Mouse (Mus musculus): Measurements from ENCODE around the gene Ugt2b38. TPM values are rescaled to one million over a fixed set of nuclear protein-coding genes. Genes with fewer than 3 reads are reported as not detected.
"Not testable (repeated sequence)": the region's sequence is repeated elsewhere in the genome, so short reads cannot be mapped to it uniquely, and the experiment has no call there.

Ugt2b38 gene
- 0.10 TPM in 1 of 2 replicates, not detected in the other for polyA plus RNA-seq (2015; fragmentation: Nextera tagmentation; extraction: Ambion mirVana)

DNA sequence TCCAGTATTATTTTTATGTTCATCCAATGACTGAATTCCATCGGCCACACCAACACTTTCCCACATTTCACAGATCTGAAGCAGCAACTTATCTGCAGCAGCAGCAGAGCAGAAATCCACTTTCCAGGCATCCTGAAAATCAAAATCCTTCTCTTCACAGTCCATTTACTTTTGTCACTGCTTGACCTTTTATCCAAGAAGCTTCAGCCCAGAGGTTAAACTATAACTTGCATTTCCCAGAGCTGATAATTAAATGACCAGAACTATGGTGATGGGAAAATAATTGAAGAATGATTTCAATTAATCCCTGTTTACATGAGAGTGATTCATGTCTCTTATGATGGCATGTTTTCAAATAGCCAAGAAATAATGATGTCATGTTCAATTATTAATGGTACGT lies at the start of gene Ugt2b38:
TSS of gene Ugt2b38 (minus strand) at position 163 of the 400 bp plus-strand sequence.
- not testable (repeated sequence) for H3K4me2 ChIP-seq (replicated peaks; ENCODE audit: low read depth); H3K9ac ChIP-seq (ENCODE audit: low read depth, low read length); H3K4me3 ChIP-seq (ENCODE audit: low read depth, low read length); H3K4me1 ChIP-seq (replicated peaks; ENCODE audit: control insufficient read depth, insufficient read depth, low read length); H3K36me3 ChIP-seq (ENCODE audit: control insufficient read depth, insufficient read depth); H3K27ac ChIP-seq (ENCODE audit: low read depth, low read length); ATAC-seq; H3K9me3 ChIP-seq (ENCODE audit: control insufficient read depth); H3K27me3 ChIP-seq (replicated peaks; ENCODE audit: control insufficient read depth, insufficient read depth, low read length)
- 100% methylated on average over 1 of the region's 2 CpGs for WGBS

DNA sequence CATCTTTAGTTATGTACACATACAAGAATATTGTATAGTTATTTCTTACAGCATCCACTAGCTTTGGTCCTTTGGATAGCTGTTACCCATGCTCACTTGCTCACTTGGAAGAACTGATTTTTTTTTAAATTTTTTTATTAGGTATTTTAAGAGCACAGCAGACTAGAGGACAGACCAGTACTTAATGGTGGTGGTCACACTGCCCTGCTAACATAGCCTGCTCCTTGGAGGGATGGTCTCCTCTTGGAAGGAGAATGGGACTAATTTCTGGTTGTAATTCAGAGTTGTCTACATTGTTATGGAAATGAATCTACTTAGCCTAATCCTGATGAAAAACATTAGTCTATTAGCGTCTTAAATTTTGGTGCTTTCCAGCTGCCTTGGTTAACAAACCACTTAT lies 34.8 kb upstream of the Ugt2b38 start:
- WGBS, result 60% methylated on average over 1 of the region's 1 CpGs
- no peaks in the 10 kb centered on the region for H3K9me3 ChIP-seq (ENCODE audit: control insufficient read depth)
- H3K4me2 ChIP-seq (replicated peaks; ENCODE audit: low read depth), result no peak overlapping the region
- no peak for ATAC-seq
- no peaks in the 10 kb centered on the region for H3K4me1 ChIP-seq (replicated peaks; ENCODE audit: control insufficient read depth, insufficient read depth, low read length)
- H3K9ac ChIP-seq (ENCODE audit: low read depth, low read length), result no peak overlapping the region
- H3K4me3 ChIP-seq (ENCODE audit: low read depth, low read length), result no peak overlapping the region
- H3K27ac ChIP-seq (ENCODE audit: low read depth, low read length), result no peak overlapping the region
- H3K36me3 ChIP-seq (ENCODE audit: control insufficient read depth, insufficient read depth), result no peaks in the 10 kb centered on the region
- no peak for TF ChIP-seq CTCF (IDR thresholded peaks at IDR 0.05; ENCODE audit: low read depth)
- H3K27me3 ChIP-seq (replicated peaks; ENCODE audit: control insufficient read depth, insufficient read depth, low read length), result no peaks in the 10 kb centered on the region

DNA sequence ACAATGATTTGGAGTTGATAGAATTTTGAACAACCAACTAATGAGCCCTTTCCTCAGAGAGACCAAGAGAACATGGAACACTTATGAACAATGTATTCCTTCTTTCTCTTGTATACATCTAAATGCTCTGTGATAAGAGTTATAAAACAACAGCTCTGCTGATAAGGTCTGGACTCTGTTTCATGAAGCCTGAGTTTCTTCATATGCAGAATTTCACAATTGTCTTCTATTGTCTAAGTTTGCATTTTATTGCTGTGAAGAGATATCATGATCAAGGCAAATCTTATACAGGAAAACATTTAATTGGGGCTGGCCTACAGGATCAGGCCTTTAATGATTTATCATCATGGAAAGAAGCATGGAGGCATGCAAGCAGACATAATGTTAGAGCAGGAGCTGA lies 33.7 kb upstream of the Ugt2b38 start:
- TF ChIP-seq CTCF (IDR thresholded peaks at IDR 0.05; ENCODE audit: low read depth), result no peak
- Histone ChIP-seq H3K4me1 (replicated peaks; ENCODE audit: control insufficient read depth, insufficient read depth, low read length) (no peaks in the 10 kb centered on the region), H3K36me3 (ENCODE audit: control insufficient read depth, insufficient read depth) (no peaks in the 10 kb centered on the region), H3K9me3 (ENCODE audit: control insufficient read depth) (no peaks in the 10 kb centered on the region), H3K9ac (ENCODE audit: low read depth, low read length) (no peak overlapping the region), H3K27me3 (replicated peaks; ENCODE audit: control insufficient read depth, insufficient read depth, low read length) (no peaks in the 10 kb centered on the region), H3K27ac (ENCODE audit: low read depth, low read length) (no peak overlapping the region), H3K4me2 (replicated peaks; ENCODE audit: low read depth) (no peak overlapping the region), H3K4me3 (ENCODE audit: low read depth, low read length) (no peak overlapping the region)
- peak; percentile 71 for ATAC-seq

DNA sequence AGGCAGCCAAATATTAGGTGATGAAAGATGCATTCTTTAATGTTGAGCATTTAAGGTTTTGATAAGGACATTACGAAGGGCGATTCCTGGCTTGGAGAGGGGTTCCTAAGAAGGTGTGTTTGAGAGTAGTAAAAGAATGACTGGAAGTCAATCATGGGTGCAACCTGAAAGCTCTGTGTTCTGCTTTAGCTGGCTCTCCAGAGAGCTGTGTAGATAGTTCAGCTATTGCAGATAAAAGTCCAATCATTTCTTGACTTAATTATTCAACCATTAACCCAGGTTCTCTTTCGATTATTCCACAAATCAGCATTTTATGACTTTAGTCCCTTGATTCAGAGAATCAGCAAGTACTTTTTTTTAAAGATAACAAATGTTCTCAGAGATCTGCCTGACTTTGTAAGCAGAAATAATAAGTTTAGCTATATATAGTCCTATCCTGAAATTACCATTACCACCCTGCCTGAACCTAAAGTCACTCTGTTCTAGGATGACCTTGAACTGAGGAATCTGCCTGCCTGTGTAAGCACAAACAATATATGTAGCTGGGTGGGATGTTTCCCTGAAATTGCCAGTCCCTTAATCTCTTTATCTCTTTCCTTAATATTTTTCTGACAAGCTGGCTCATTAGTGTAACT lies 32.3 kb upstream of the Ugt2b38 start:
- H3K9ac ChIP-seq (ENCODE audit: low read depth, low read length), result no peak overlapping the region
- no peak overlapping the region for H3K4me2 ChIP-seq (replicated peaks; ENCODE audit: low read depth)
- no peak for TF ChIP-seq CTCF (IDR thresholded peaks at IDR 0.05; ENCODE audit: low read depth)
- no peak overlapping the region for H3K27ac ChIP-seq (ENCODE audit: low read depth, low read length)
- H3K36me3 ChIP-seq (ENCODE audit: control insufficient read depth, insufficient read depth), result no peaks in the 10 kb centered on the region
- ATAC-seq, result no peak; the same call in 1 of the 2 replicates
- 38% methylated on average over 3 of the region's 3 CpGs for WGBS
- no peaks in the 10 kb centered on the region for H3K4me1 ChIP-seq (replicated peaks; ENCODE audit: control insufficient read depth, insufficient read depth, low read length)
- no peaks in the 10 kb centered on the region for H3K27me3 ChIP-seq (replicated peaks; ENCODE audit: control insufficient read depth, insufficient read depth, low read length)
- no peaks in the 10 kb centered on the region for H3K9me3 ChIP-seq (ENCODE audit: control insufficient read depth)
- no peak overlapping the region for H3K4me3 ChIP-seq (ENCODE audit: low read depth, low read length)

DNA sequence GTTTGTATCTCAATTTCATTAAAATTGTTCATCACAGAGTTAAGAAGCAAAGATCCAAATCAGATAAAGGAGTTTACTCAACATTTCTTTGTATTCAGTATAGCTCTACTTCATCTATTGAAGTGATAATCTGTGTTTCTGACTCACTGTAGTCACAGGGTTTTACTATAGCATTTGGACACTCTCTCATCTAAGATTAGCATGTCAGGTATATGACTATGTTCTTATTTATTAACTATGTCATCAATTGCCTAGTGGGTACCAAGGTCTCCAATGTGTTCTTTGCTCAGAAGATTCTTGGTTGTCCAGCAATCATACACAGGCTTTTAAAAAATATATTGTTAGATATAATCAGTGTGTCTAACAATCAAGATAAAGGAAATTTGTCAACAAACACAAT lies 31.5 kb upstream of the Ugt2b38 start:
- H3K9ac ChIP-seq (ENCODE audit: low read depth, low read length), result no peak overlapping the region
- no peaks in the 10 kb centered on the region for H3K27me3 ChIP-seq (replicated peaks; ENCODE audit: control insufficient read depth, insufficient read depth, low read length)
- H3K4me3 ChIP-seq (ENCODE audit: low read depth, low read length), result no peak overlapping the region
- ATAC-seq, result peak; percentile 50; the same call in 1 of the 2 replicates
- no peaks in the 10 kb centered on the region for H3K36me3 ChIP-seq (ENCODE audit: control insufficient read depth, insufficient read depth)
- no peaks in the 10 kb centered on the region for H3K9me3 ChIP-seq (ENCODE audit: control insufficient read depth)
- no peaks in the 10 kb centered on the region for H3K4me1 ChIP-seq (replicated peaks; ENCODE audit: control insufficient read depth, insufficient read depth, low read length)
- no peak overlapping the region for H3K4me2 ChIP-seq (replicated peaks; ENCODE audit: low read depth)
- no peak overlapping the region for H3K27ac ChIP-seq (ENCODE audit: low read depth, low read length)
- no peak for TF ChIP-seq CTCF (IDR thresholded peaks at IDR 0.05; ENCODE audit: low read depth)

DNA sequence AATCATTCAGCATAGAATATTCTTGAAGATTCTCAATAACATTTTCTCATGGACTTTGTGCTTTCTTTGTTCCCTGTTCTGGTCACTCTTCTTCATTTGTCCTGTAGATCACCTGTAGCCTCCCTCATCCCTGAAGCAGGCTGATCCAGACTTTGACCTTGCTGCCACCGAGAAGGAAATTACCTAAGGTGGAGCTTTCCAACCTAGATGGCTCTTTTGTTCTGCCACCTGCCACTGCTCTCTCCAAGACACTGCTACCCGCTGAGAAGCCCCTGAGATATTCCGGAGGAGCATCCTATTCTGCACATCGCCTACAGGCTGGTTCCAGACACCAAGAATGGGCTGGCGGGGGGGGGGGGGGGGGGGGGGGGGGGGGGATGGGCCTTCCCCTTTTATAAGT lies 28.5 kb upstream of the Ugt2b38 start:
- H3K27me3 ChIP-seq (replicated peaks; ENCODE audit: control insufficient read depth, insufficient read depth, low read length); H3K4me1 ChIP-seq (replicated peaks; ENCODE audit: control insufficient read depth, insufficient read depth, low read length); H3K4me2 ChIP-seq (replicated peaks; ENCODE audit: low read depth); H3K36me3 ChIP-seq (ENCODE audit: control insufficient read depth, insufficient read depth); H3K9me3 ChIP-seq (ENCODE audit: control insufficient read depth); H3K9ac ChIP-seq (ENCODE audit: low read depth, low read length); H3K27ac ChIP-seq (ENCODE audit: low read depth, low read length); H3K4me3 ChIP-seq (ENCODE audit: low read depth, low read length): not testable (repeated sequence)
- ATAC-seq, result peak; percentile 66
- 71% methylated on average over 4 of the region's 5 CpGs for WGBS

DNA sequence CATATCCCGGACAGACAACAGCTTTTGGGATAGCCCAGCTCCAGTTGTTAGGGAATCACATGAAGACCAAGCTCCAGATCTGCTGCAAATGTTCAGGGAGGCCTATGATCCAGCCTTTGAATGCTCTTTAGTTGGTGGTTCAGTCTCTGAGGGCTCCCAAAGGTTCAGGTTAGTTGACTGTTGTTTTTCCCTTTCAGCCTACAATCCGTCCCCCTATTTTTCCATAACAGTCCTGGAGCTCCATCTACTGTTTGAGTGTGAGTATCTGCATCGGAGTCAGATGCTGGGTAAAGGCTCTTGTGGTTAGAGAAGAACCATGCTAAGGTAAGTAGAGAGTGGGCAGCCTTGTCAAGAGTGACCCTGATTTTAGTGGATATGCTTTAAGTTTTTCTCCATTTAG lies 12.3 kb upstream of the Ugt2b38 start:
- peak; percentile 67; the same call in 1 of the 2 replicates for ATAC-seq
- WGBS, result 41% methylated on average over 3 of the region's 3 CpGs
- TF ChIP-seq CTCF (IDR thresholded peaks at IDR 0.05; ENCODE audit: low read depth), result peak; percentile 89
- Histone ChIP-seq H3K9me3 (ENCODE audit: control insufficient read depth) (no peaks in the 10 kb centered on the region), H3K36me3 (ENCODE audit: control insufficient read depth, insufficient read depth) (no peaks in the 10 kb centered on the region), H3K4me1 (replicated peaks; ENCODE audit: control insufficient read depth, insufficient read depth, low read length) (no peaks in the 10 kb centered on the region), H3K27ac (ENCODE audit: low read depth, low read length) (no peak overlapping the region), H3K9ac (ENCODE audit: low read depth, low read length) (no peak overlapping the region), H3K4me2 (replicated peaks; ENCODE audit: low read depth) (no peak overlapping the region), H3K4me3 (ENCODE audit: low read depth, low read length) (no peak overlapping the region), H3K27me3 (replicated peaks; ENCODE audit: control insufficient read depth, insufficient read depth, low read length) (no peaks in the 10 kb centered on the region)
